Mouse (Mus musculus) liver, adult 2 months (tissue): ENCODE data around the gene Olfr1393.

Experiments used
- CTCF ChIP-seq: fragments of 200-500 bp; IDR thresholded peaks from 2 replicates; pipeline ENCODE4 v1.5.1; 2011; ENCODE audit warnings: low read depth, low read length, control low read depth
- POLR2A ChIP-seq: fragments of 200-500 bp; IDR thresholded peaks from 2 replicates; pipeline ENCODE4 v1.6.1; 2011; ENCODE audit warnings: low read length, control low read depth; ENCODE audit not compliant: insufficient read depth; ENCODE audit errors: extremely low read depth

DNA sequence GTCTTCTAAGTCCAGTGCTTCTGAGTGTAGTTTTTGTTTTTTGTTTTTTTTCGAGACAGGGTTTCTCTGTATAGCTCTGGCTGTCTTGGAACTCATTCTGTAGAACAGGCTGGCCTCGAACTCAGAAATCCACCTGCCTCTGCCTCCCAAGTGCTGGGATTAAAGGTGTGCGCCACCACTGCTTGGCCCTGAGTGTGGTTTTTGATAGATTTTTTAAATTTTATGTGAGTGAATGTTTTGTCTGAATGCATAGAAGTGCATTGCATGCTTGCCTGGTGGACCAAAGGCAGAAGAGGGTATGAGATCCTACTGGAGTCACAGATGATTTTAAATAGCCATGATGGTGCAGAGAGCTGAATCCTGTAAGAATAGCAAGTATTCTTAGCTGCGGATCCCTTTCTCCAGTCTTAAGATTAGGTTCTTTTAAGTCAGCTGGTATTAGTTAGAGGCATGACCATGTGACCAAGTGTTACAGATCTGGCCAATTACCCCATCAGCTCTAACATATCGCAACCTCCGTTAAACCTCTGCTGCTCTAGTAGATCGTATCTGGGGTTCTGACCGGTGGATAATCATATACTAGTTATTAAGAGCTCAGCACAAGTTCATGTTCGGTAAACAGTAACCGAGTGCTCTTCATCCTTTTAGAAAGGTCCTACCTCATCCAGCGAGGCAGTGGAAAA, 35.0 kb upstream of the Olfr1393 start:
- TF ChIP-seq CTCF, result no peak
- no peak for TF ChIP-seq POLR2A
